Comparison of ENCODE assay signal across 8 mouse cellular contexts in the genomic region with DNA sequence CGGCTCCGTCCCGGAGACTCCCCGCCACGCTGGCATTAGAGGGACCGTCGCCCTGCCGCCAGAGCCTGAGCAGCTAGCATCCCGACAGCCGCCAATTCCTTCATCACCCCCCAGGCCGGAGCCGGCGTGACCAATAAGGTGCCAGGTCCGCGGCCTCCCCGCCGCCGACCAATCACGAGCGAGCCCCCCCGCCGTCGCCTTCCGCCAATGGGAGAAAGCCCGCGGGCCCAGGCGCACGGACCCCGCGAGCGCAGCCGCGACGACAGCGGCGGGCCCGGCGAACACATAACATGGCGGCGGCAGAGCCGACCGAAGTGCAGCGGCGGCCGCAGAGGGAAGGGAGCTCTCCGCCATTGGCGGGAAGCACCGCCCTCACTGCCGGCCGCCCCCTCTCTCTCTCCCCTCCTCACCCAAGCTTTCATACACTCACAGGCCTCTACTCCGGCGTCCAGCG. TPM values are rescaled to one million over a fixed set of nuclear protein-coding genes. Genes with fewer than 3 reads are reported as not detected.
DNase-seq lines count a peak whose midpoint lies in the region; ATAC-seq and TF ChIP-seq lines count a peak whose summit lies in the region.

No protein-coding gene starts in this region.

- H3K36me3 ChIP-seq in C2C12 (ENCODE audit: control insufficient read depth, insufficient read depth): no peaks in the 10 kb centered on the region
- no peaks in the 10 kb centered on the region for H3K36me3 ChIP-seq in heart, embryonic 11.5 days (ENCODE audit: control insufficient read depth, insufficient read depth, low read length)
- no peaks in the 10 kb centered on the region for H3K36me3 ChIP-seq in kidney, embryonic 16.5 days (ENCODE audit: insufficient read depth, low read length)
- H3K36me3 ChIP-seq in liver, adult 2 months (ENCODE audit: control insufficient read depth, insufficient read depth, low read length): no peaks in the 10 kb centered on the region

- peaks cover 15% of the 10 kb centered on the region for H3K4me1 ChIP-seq in heart, embryonic 11.5 days (ENCODE audit: control insufficient read depth, insufficient read depth, low read length)
- peaks cover 29% of the 10 kb centered on the region for H3K4me1 ChIP-seq in kidney, embryonic 16.5 days (ENCODE audit: insufficient read depth, low read length)
- peaks cover 14% of the 10 kb centered on the region for H3K4me1 ChIP-seq in liver, adult 2 months (ENCODE audit: control insufficient read depth, insufficient read depth, low read length)

- ATAC-seq in erythroblast, adult 5-6 weeks (replicated peaks; ENCODE audit: low FRiP score, poor library complexity, severe bottlenecking): peak; percentile 93
- ATAC-seq in heart, embryonic 11.5 days (replicated peaks; ENCODE audit: insufficient number of reproducible peaks, low FRiP score, low TSS enrichment): peak; percentile 98
- peak; percentile 97 for ATAC-seq in kidney, embryonic 16.5 days (ENCODE audit: low FRiP score, low TSS enrichment)
- peak; percentile 59 for ATAC-seq in monocyte, adult 5-6 weeks (replicated peaks; ENCODE audit: insufficient number of reproducible peaks, low FRiP score, low TSS enrichment, poor library complexity, severe bottlenecking)

- H3K79me2 ChIP-seq in C2C12 (ENCODE audit: control insufficient read depth, insufficient read depth): peaks cover 50% of the 10 kb centered on the region
- H3K79me2 ChIP-seq in liver, adult 2 months (ENCODE audit: control insufficient read depth, insufficient read depth, low read length): peaks cover 19% of the 10 kb centered on the region; the same call in 1 of the 2 replicates

- H3ac ChIP-seq in C2C12 (ENCODE audit: control insufficient read depth, insufficient read length, low read depth): peak overlapping the region; percentile 82

- peaks cover 46% of the 10 kb centered on the region for H3K79me3 ChIP-seq in C2C12 (ENCODE audit: low read depth)

- peak overlapping the region; percentile 84 for H3K4me3 ChIP-seq in C2C12 (ENCODE audit: insufficient read depth, poor library complexity, severe bottlenecking)
- H3K4me3 ChIP-seq in heart, embryonic 11.5 days (ENCODE audit: low read depth, low read length): peak overlapping the region; percentile 74
- peak overlapping the region; percentile 77 for H3K4me3 ChIP-seq in kidney, embryonic 16.5 days (ENCODE audit: low read length)
- H3K4me3 ChIP-seq in liver, adult 2 months (ENCODE audit: insufficient read depth, low read depth, low read length): peak overlapping the region; percentile 87

- no peaks in the 10 kb centered on the region for H3K9me3 ChIP-seq in heart, embryonic 11.5 days (replicated peaks; ENCODE audit: control insufficient read depth, low read length)
- H3K9me3 ChIP-seq in kidney, embryonic 16.5 days (ENCODE audit: low read length): no peaks in the 10 kb centered on the region

- peak overlapping the region; percentile 99 for H3K27ac ChIP-seq in heart, embryonic 11.5 days (ENCODE audit: low read depth, low read length)
- H3K27ac ChIP-seq in kidney, embryonic 16.5 days (ENCODE audit: low read length): peak overlapping the region; percentile 100
- H3K27ac ChIP-seq in liver, adult 2 months (replicated peaks; ENCODE audit: insufficient read depth, low read depth, low read length): peak overlapping the region; percentile 98

- TF ChIP-seq POLR2A in brain, embryonic 14.5 days (IDR thresholded peaks at IDR 0.05; ENCODE audit: borderline replicate concordance, extremely low read depth, insufficient read depth, insufficient read length, poor library complexity, severe bottlenecking): peak; percentile 96
- TF ChIP-seq POLR2A in liver, adult 2 months (IDR thresholded peaks at IDR 0.05; ENCODE audit: extremely low read depth, insufficient read depth, low read length): peak; percentile 89

- no peak for TF ChIP-seq CTCF in C2C12 (IDR thresholded peaks at IDR 0.05; ENCODE audit: control insufficient read depth, insufficient read depth, insufficient read length)
- no peak for TF ChIP-seq CTCF in brain, embryonic 14.5 days (IDR thresholded peaks at IDR 0.05; ENCODE audit: borderline replicate concordance, extremely low read depth, insufficient read depth, insufficient read length)
- no peak for TF ChIP-seq CTCF in liver, adult 2 months (IDR thresholded peaks at IDR 0.05; ENCODE audit: low read depth, low read length)

- peak overlapping the region; percentile 88 for H3K4me2 ChIP-seq in heart, embryonic 11.5 days
- H3K4me2 ChIP-seq in kidney, embryonic 16.5 days (replicated peaks; ENCODE audit: low read depth, low read length): peak overlapping the region; percentile 77

- H3K27me3 ChIP-seq in C2C12 (ENCODE audit: control insufficient read depth, insufficient read depth, insufficient read length): peaks cover 1% of the 10 kb centered on the region
- no peaks in the 10 kb centered on the region for H3K27me3 ChIP-seq in heart, embryonic 11.5 days (ENCODE audit: control insufficient read depth, insufficient read depth, low read length)
- H3K27me3 ChIP-seq in kidney, embryonic 16.5 days (ENCODE audit: insufficient read depth, low read length): no peaks in the 10 kb centered on the region
- H3K27me3 ChIP-seq in liver, adult 2 months (ENCODE audit: control insufficient read depth, insufficient read depth, low read length): no peaks in the 10 kb centered on the region

- peak; percentile 98 for DNase-seq in brain, embryonic 14.5 days (ENCODE audit: low read depth)
- peak; percentile 68 for DNase-seq in liver, adult 2 months (ENCODE audit: extremely low read depth, low read depth, low spot score)
- DNase-seq in spleen, postnatal 36 days (ENCODE audit: low spot score in 2 of 2): peak; percentile 94 to 95

- 1% methylated on average over 44 of the region's 53 CpGs for WGBS in heart, embryonic 11.5 days (ENCODE audit: insufficient replicate concordance)
- WGBS in kidney, embryonic 16.5 days: 0% methylated on average over 53 of the region's 53 CpGs
- WGBS in liver, adult 2 months: under 1% methylated on average over 48 of the region's 53 CpGs

- H3K9ac ChIP-seq in heart, embryonic 11.5 days (ENCODE audit: low read depth, low read length): peak overlapping the region; percentile 99
- peak overlapping the region; percentile 99 for H3K9ac ChIP-seq in kidney, embryonic 16.5 days (replicated peaks; ENCODE audit: low read length)
- peak overlapping the region; percentile 98 for H3K9ac ChIP-seq in liver, adult 2 months (ENCODE audit: low read depth, low read length)

TF ChIP-seq in C2C12, 6 proteins besides CTCF, POLR2A, EP300 and RAD21:
- no peak for TF ChIP-seq MYOG (IDR thresholded peaks at IDR 0.05; ENCODE audit: control insufficient read depth, extremely low read depth, insufficient read length)
- TF ChIP-seq CEBPB (IDR thresholded peaks at IDR 0.05; ENCODE audit: low read depth): no peak
- TF ChIP-seq FOSL1 (IDR thresholded peaks at IDR 0.05; ENCODE audit: insufficient read depth, low read length, poor library complexity, severe bottlenecking): no peak
- no peak for TF ChIP-seq USF1 (IDR thresholded peaks at IDR 0.05; ENCODE audit: low read depth)

RNA-seq across cellular contexts. Expression of a gene that starts 6.2 kb away (rescaled TPM):
- 71.5 TPM for polyA plus RNA-seq in C2C12 (2012; fragmentation: generic; extraction: Trizol)
- polyA plus RNA-seq in brain, embryonic 14.5 days (2012; rRNA removed): 160 and 212 TPM in 2 replicates
- total RNA-seq in erythroblast, adult 5-6 weeks (2015; ENCODE audit: low replicate concordance): 27.9 and 30.3 TPM in 2 replicates
- 30.0 and 36.3 TPM in 2 replicates for total RNA-seq in erythroblast, adult 5-6 weeks (2017; ENCODE audit: low replicate concordance)
- polyA plus RNA-seq in heart, embryonic 11.5 days (2014; fragmentation: Nextera tagmentation; extraction: Ambion mirVana): 105 and 117 TPM in 2 replicates
- polyA plus RNA-seq in kidney, embryonic 16.5 days (2015; fragmentation: Nextera tagmentation; extraction: Ambion mirVana): 123 and 133 TPM in 2 replicates
- 21.5 and 25.2 TPM in 2 replicates for total RNA-seq in liver, adult 2 months (2014; rRNA removed)
- polyA plus RNA-seq in liver, adult 2 months (2012; rRNA removed): 70.3 and 73.6 TPM in 2 replicates
- total RNA-seq in monocyte, adult 5-6 weeks (2017): 46.7 to 97.0 TPM (median 77.6 TPM) in 3 replicates

RNA-seq across cellular contexts. Expression of a gene that starts 29.5 kb away (rescaled TPM):
- 0.01 TPM for polyA plus RNA-seq in C2C12 (2012; fragmentation: generic; extraction: Trizol)
- polyA plus RNA-seq in brain, embryonic 14.5 days (2012; rRNA removed): 21.8 and 39.8 TPM in 2 replicates
- total RNA-seq in erythroblast, adult 5-6 weeks (2015; ENCODE audit: low replicate concordance): 0.21 and 1.2 TPM in 2 replicates
- total RNA-seq in erythroblast, adult 5-6 weeks (2017; ENCODE audit: low replicate concordance): 0.43 and 0.98 TPM in 2 replicates
- 1.2 and 1.6 TPM in 2 replicates for polyA plus RNA-seq in heart, embryonic 11.5 days (2014; fragmentation: Nextera tagmentation; extraction: Ambion mirVana)
- 0.41 and 0.54 TPM in 2 replicates for polyA plus RNA-seq in kidney, embryonic 16.5 days (2015; fragmentation: Nextera tagmentation; extraction: Ambion mirVana)
- total RNA-seq in liver, adult 2 months (2014; rRNA removed): 0.65 and 1.0 TPM in 2 replicates
- 0.40 and 0.65 TPM in 2 replicates for polyA plus RNA-seq in liver, adult 2 months (2012; rRNA removed)
- 1.7 to 2.9 TPM (median 1.7 TPM) in 3 replicates for total RNA-seq in monocyte, adult 5-6 weeks (2017)

Comparison
In these comparisons a context has a peak if more than half of its experiments do, and no peak if none do; other contexts are left out.
1. Peak in every context shown above with its lines: DNase-seq, ATAC-seq, H3K4me3 ChIP-seq and H3K27ac ChIP-seq.